Mouse (Mus musculus) CH12.LX (cell line): ENCODE results near the gene Cenpe.

Experiments used
- CHD2 ChIP-seq: IDR thresholded peaks from 2 replicates; pipeline ENCODE4 v1.6.1; 2011; ENCODE audit warnings: low read length, improper control_type of control experiment
- CTCF ChIP-seq, 2 experiments: IDR thresholded peaks in 1 of 2; conservative IDR thresholded peaks in 1 of 2; 2 replicates each; pipeline ENCODE4 v1.5.1; 2011 to 2012; ENCODE audit warnings: low read depth in 2 of 2, low read length in 2 of 2, improper control_type of control experiment in 1 of 2, inconsistent platforms in 1 of 2, mild to moderate bottlenecking in 1 of 2, moderate library complexity in 1 of 2
- POLR2A ChIP-seq: IDR thresholded peaks from 2 replicates; pipeline ENCODE4 v1.6.1; 2011; ENCODE audit warnings: low read depth, mild to moderate bottlenecking, improper control_type of control experiment, low read length
- ZNF384 ChIP-seq: IDR thresholded peaks from 2 replicates; pipeline ENCODE4 v1.6.1; 2012; ENCODE audit warnings: low read depth, low read length, improper control_type of control experiment, inconsistent platforms

- TF ChIP-seq CTCF (conservative IDR thresholded peaks at IDR 0.05 in 1 of 2, IDR thresholded peaks at IDR 0.05 in 1 of 2; ENCODE audit: low read depth in 2 of 2, low read length in 2 of 2) (no peak), POLR2A (no peak), ZNF384 (no peak), CHD2 (no peak)
Observed at GRCm38 (mm10) chr3:135249104-135249503, 36.8 kb downstream of the Cenpe start.
